Comparison of ENCODE assay signal across 9 mouse cellular contexts in genomic region chr3:127547882-127548281, GRCm38 (mm10). TPM values are rescaled to one million over a fixed set of nuclear protein-coding genes. Genes with fewer than 3 reads are reported as not detected.
DNase-seq lines count a peak whose midpoint lies in the region; ATAC-seq lines count a peak whose summit lies in the region.
"Had no signal": no experiment of that assay in that cellular context is flagged by ENCODE, and none has a peak within 500 bp of the region (broad histone marks: within the 10 kb centered on the region; RNA-seq: fewer than 3 reads in every experiment).

No protein-coding gene starts in this region.

- intact Hi-C loops in left cerebral cortex, postnatal 36 days (cut with DNase I), result no loop called here

- H3K27me3 ChIP-seq in embryonic facial prominence, embryonic 14.5 days (replicated peaks; ENCODE audit: control insufficient read depth, insufficient read depth, low read length), result no peaks in the 10 kb centered on the region
- no peaks in the 10 kb centered on the region for H3K27me3 ChIP-seq in splenic B cell, adult 2 months (ENCODE audit: control insufficient read depth, insufficient read depth, low read length, poor library complexity, severe bottlenecking)

- no peaks in the 10 kb centered on the region for H3K4me1 ChIP-seq in embryonic facial prominence, embryonic 14.5 days (ENCODE audit: control insufficient read depth, insufficient read depth, low read length)

- no peak overlapping the region for H3K9ac ChIP-seq in embryonic facial prominence, embryonic 14.5 days (ENCODE audit: low read depth, low read length)

- WGBS in embryonic facial prominence, embryonic 14.5 days, result 47% methylated on average over 5 of the region's 5 CpGs

- no peaks in the 10 kb centered on the region for H3K9me3 ChIP-seq in embryonic facial prominence, embryonic 14.5 days (ENCODE audit: control insufficient read depth, low read length)

- no peak overlapping the region for H3K27ac ChIP-seq in embryonic facial prominence, embryonic 14.5 days (replicated peaks; ENCODE audit: low read depth, low read length)

- ATAC-seq in embryonic facial prominence, embryonic 14.5 days (ENCODE audit: low read depth), result no peak

- no peak overlapping the region for H3K4me3 ChIP-seq in embryonic facial prominence, embryonic 14.5 days (ENCODE audit: low read depth, low read length)
- H3K4me3 ChIP-seq: erythroblast, embryonic 14.5 days had no signal

- H3K4me2 ChIP-seq in embryonic facial prominence, embryonic 14.5 days (ENCODE audit: low read depth, low read length), result no peak overlapping the region

- H3K36me3 ChIP-seq in embryonic facial prominence, embryonic 14.5 days (ENCODE audit: control insufficient read depth, insufficient read depth, low read length), result peaks cover 44% of the 10 kb centered on the region
- H3K36me3 ChIP-seq in splenic B cell, adult 2 months (ENCODE audit: control insufficient read depth, insufficient read depth, low read length, poor library complexity, severe bottlenecking), result peaks cover 6% of the 10 kb centered on the region

- DNase-seq in cerebellum, postnatal 10 days, result peak; percentile 37 to 50
- no peak for DNase-seq in cerebellum, adult 8-10 months
- DNase-seq in left cerebral cortex, adult 18-20 months (ENCODE audit: low spot score in 2 of 2), result peak; percentile 20 to 24
- DNase-seq in left cerebral cortex, postnatal 36 days (ENCODE audit: low spot score in 2 of 2), result no peak
- DNase-seq in NIH3T3 (ENCODE audit: low read depth), result peak; percentile 59
- DNase-seq in embryonic facial prominence, embryonic 14.5 days (ENCODE audit: low spot score), result peak; percentile 26
- peak; percentile 46 for DNase-seq in splenic B cell, adult 2 months (ENCODE audit: low read depth, low spot score)
- no peak for DNase-seq in frontal cortex, postnatal 25 days (ENCODE audit: low spot score in 2 of 2)

RNA-seq across cellular contexts. Expression of gene Larp7, which starts 5.3 kb away (rescaled TPM):
- 10 to 100 TPM; 18.0 to 19.4 TPM for total RNA-seq in left cerebral cortex, adult 18-20 months (2021)
- 10 to 100 TPM; 16.7 to 17.3 TPM for total RNA-seq in left cerebral cortex, postnatal 36 days (2021)
- polyA plus RNA-seq in embryonic facial prominence, embryonic 14.5 days (2014; fragmentation: Nextera tagmentation; extraction: Ambion mirVana), result 49.9 and 53.8 TPM in 2 replicates

RNA-seq across cellular contexts. Expression of gene Zgrf1, which starts 5.4 kb away (rescaled TPM):
- total RNA-seq in left cerebral cortex, adult 18-20 months (2021), result 1 to 10 TPM; 2.9 to 3.7 TPM
- 1 to 10 TPM; 2.6 to 3.6 TPM for total RNA-seq in left cerebral cortex, postnatal 36 days (2021)
- polyA plus RNA-seq in embryonic facial prominence, embryonic 14.5 days (2014; fragmentation: Nextera tagmentation; extraction: Ambion mirVana), result 6.1 and 6.5 TPM in 2 replicates

RNA-seq across cellular contexts. Expression of gene Ank2, which starts 48.7 kb away (rescaled TPM):
- 100 to 1,000 TPM; 787 to 814 TPM for total RNA-seq in left cerebral cortex, adult 18-20 months (2021)
- total RNA-seq in left cerebral cortex, postnatal 36 days (2021), result 100 to 1,000 TPM; 847 to 969 TPM
- polyA plus RNA-seq in embryonic facial prominence, embryonic 14.5 days (2014; fragmentation: Nextera tagmentation; extraction: Ambion mirVana), result 48.3 and 52.2 TPM in 2 replicates

Comparison
In these comparisons a context has a peak if more than half of its experiments do, and no peak if none do; other contexts are left out.
1. DNase-seq: peak in cerebellum, postnatal 10 days (2 of 2), left cerebral cortex, adult 18-20 months (2 of 2), NIH3T3 (single experiment), embryonic facial prominence, embryonic 14.5 days (single experiment) and splenic B cell, adult 2 months (single experiment); none in cerebellum, adult 8-10 months (single experiment), left cerebral cortex, postnatal 36 days (0 of 2) and frontal cortex, postnatal 25 days (0 of 2).